Mouse (Mus musculus) CH12.LX (cell line): ENCODE measurements around the gene Fam19a5. TPM values are rescaled to one million over a fixed set of nuclear protein-coding genes. Genes with fewer than 3 reads are reported as not detected.

ENCODE experiments used
- DNase-seq: peaks from one replicate; pipeline ENCODE4 v3.0.0-alpha.2; 2013; ENCODE audit errors: extremely low read depth
- H3K27ac ChIP-seq: 2 replicates; pipeline ENCODE4 v1.5.1; 2012; ENCODE audit warnings: low read depth, mild to moderate bottlenecking, control low read depth, moderate library complexity; ENCODE audit not compliant: insufficient read depth
- H3K27me3 ChIP-seq: replicated peaks from 2 replicates; pipeline ENCODE3; 2012; ENCODE audit warnings: inconsistent platforms
- H3K36me3 ChIP-seq, 2 experiments: replicated peaks in 1 of 2; 2 replicates each; pipeline versions ENCODE3 to v1.6.1; 2012; ENCODE audit warnings: inconsistent platforms in 1 of 2, low read length in 1 of 2, mild to moderate bottlenecking in 1 of 2, mixed read lengths in 1 of 2, moderate library complexity in 1 of 2; ENCODE audit not compliant: control insufficient read depth in 1 of 2, insufficient read depth in 1 of 2
- H3K4me1 ChIP-seq, 2 experiments: 2 replicates each; pipeline ENCODE4 v1.6.1; 2012; ENCODE audit warnings: inconsistent platforms in 1 of 2, moderate library complexity in 1 of 2; ENCODE audit not compliant: insufficient read depth in 2 of 2, control insufficient read depth in 1 of 2
- H3K4me2 ChIP-seq: 2 replicates; pipeline ENCODE4 v1.6.1; 2012; ENCODE audit warnings: low read depth, mild to moderate bottlenecking, control low read depth; ENCODE audit not compliant: poor library complexity, insufficient read depth, severe bottlenecking
- H3K4me3 ChIP-seq, 3 experiments: fragments of 150-350 bp in 1 of 3; sonication (generic) in 1 of 3; replicated peaks in 1 of 3; 2 replicates each; pipeline versions ENCODE3 to v1.5.1; 2011 to 2012; ENCODE audit warnings: low read depth in 2 of 3, low read length in 2 of 3, mild to moderate bottlenecking in 2 of 3, moderate library complexity in 2 of 3, control low read depth in 1 of 3, improper control_type of control experiment in 1 of 3, inconsistent platforms in 1 of 3, mixed read lengths in 1 of 3; ENCODE audit not compliant: poor library complexity in 1 of 3
- H3K79me2 ChIP-seq: replicated peaks from 2 replicates; pipeline ENCODE4 v1.6.1; 2012; ENCODE audit warnings: mild to moderate bottlenecking, moderate library complexity; ENCODE audit not compliant: control insufficient read depth, poor library complexity, insufficient read depth, severe bottlenecking; ENCODE audit errors: extremely low read depth
- H3K9ac ChIP-seq: 2 replicates; pipeline ENCODE4 v1.6.1; 2012; ENCODE audit warnings: low read depth, mild to moderate bottlenecking, control low read depth, moderate library complexity; ENCODE audit not compliant: insufficient read depth
- H3K9me3 ChIP-seq: replicated peaks from 2 replicates; pipeline ENCODE3; 2012; ENCODE audit warnings: low read length, inconsistent platforms, mixed read lengths
- BHLHE40 ChIP-seq: IDR thresholded peaks from 2 replicates; pipeline ENCODE4 v1.6.1; 2011; ENCODE audit warnings: mild to moderate bottlenecking, low read depth, low read length, improper control_type of control experiment
- ETS1 ChIP-seq: conservative IDR thresholded peaks from 2 replicates; pipeline ENCODE4 v1.6.1; 2012; ENCODE audit warnings: low read depth, mild to moderate bottlenecking, inconsistent platforms, low read length, improper control_type of control experiment, moderate library complexity
- IRF4 ChIP-seq: IDR thresholded peaks from 2 replicates; pipeline ENCODE4 v1.6.1; 2014; ENCODE audit warnings: low read depth, mild to moderate bottlenecking, inconsistent platforms, low read length, improper control_type of control experiment
- JUN ChIP-seq: IDR thresholded peaks from 2 replicates; pipeline ENCODE4 v1.6.1; 2011; ENCODE audit warnings: low read depth, mild to moderate bottlenecking, low read length, improper control_type of control experiment, moderate library complexity; ENCODE audit not compliant: insufficient read depth
- KAT2A ChIP-seq: IDR thresholded peaks from 2 replicates; pipeline ENCODE4 v1.6.1; 2012; ENCODE audit warnings: low read length, improper control_type of control experiment, inconsistent platforms; ENCODE audit not compliant: insufficient replicate concordance
- MAZ ChIP-seq: IDR thresholded peaks from 2 replicates; pipeline ENCODE4 v1.6.1; 2012; ENCODE audit warnings: low read depth, mild to moderate bottlenecking, inconsistent platforms, low read length, improper control_type of control experiment, moderate library complexity
- MYC ChIP-seq: IDR thresholded peaks from 2 replicates; pipeline ENCODE4 v1.6.1; 2011; ENCODE audit warnings: low read depth, mild to moderate bottlenecking, improper control_type of control experiment, low read length
- NELFE ChIP-seq: IDR thresholded peaks from 2 replicates; pipeline ENCODE4 v1.6.1; 2011; ENCODE audit warnings: low read depth, low read length, improper control_type of control experiment
- NRF1 ChIP-seq: IDR thresholded peaks from 2 replicates; pipeline ENCODE4 v1.6.1; 2014; ENCODE audit warnings: low read depth, mild to moderate bottlenecking, inconsistent platforms, low read length, improper control_type of control experiment, moderate library complexity
- POLR2A ChIP-seq: IDR thresholded peaks from 2 replicates; pipeline ENCODE4 v1.6.1; 2011; ENCODE audit warnings: low read depth, mild to moderate bottlenecking, improper control_type of control experiment, low read length
- RAD21 ChIP-seq: IDR thresholded peaks from 2 replicates; pipeline ENCODE4 v1.6.1; 2011; ENCODE audit warnings: low read depth, mild to moderate bottlenecking, low read length, improper control_type of control experiment, moderate library complexity
- SMC3 ChIP-seq: IDR thresholded peaks from 2 replicates; pipeline ENCODE4 v1.6.1; 2011; ENCODE audit warnings: low read depth, low read length, improper control_type of control experiment
- TCF12 ChIP-seq: IDR thresholded peaks from 2 replicates; pipeline ENCODE4 v1.6.1; 2014; ENCODE audit warnings: low read depth, mild to moderate bottlenecking, inconsistent platforms, low read length, improper control_type of control experiment
- USF1 ChIP-seq: IDR thresholded peaks from 2 replicates; pipeline ENCODE4 v1.6.1; 2014; ENCODE audit warnings: low read depth, mild to moderate bottlenecking, inconsistent platforms, low read length, improper control_type of control experiment
- ZC3H11A ChIP-seq: IDR thresholded peaks from 2 replicates; pipeline ENCODE4 v1.6.1; 2012; ENCODE audit warnings: low read depth, mild to moderate bottlenecking, inconsistent platforms, low read length, improper control_type of control experiment
- dilution Hi-C: fragments of 300-500 bp; cut with MboI; formaldehyde crosslinking; loops from 2 replicates; pipeline ENCODE4 v1.14.3; 2020; ENCODE audit warnings: low sequenced_read_pairs; ENCODE audit not compliant: extremely low pct_unique_long_range_greater_than_20kb, extremely low pct_ligation_motif_present
- in situ Hi-C: fragments of 300-500 bp; cut with MboI; formaldehyde crosslinking; loops from 3 replicates; pipeline ENCODE4 v1.14.3; 2019; ENCODE audit warnings: low sequenced_read_pairs, low pct_ligation_motif_present, low pct_unique_long_range_greater_than_20kb, mixed read lengths
- polyA plus RNA-seq: library from polyadenylated mRNA; unstranded; fragments of >175 nt; gene quantifications from 2 replicates; pipeline ENCODE4 v1.2.1, GENCODE M21; 2012; ENCODE audit warnings: low read depth; ENCODE audit not compliant: insufficient read length
- total RNA-seq, 2 experiments: library from RNA; depleted of rRNA; stranded (reverse); fragments of 300-350 nt in 1 of 2; fragments of >200 nt in 1 of 2; gene quantifications; 2 replicates each; pipeline ENCODE4 v1.2.3; 2012 to 2014

The Fam19a5 gene
- total and polyA plus RNA-seq, 3 experiments: not detected

- Histone ChIP-seq H3K9me3 (peaks cover 96% of the 10 kb centered on the region), H3K4me1 (no peaks in the 10 kb centered on the region)
- in situ Hi-C loops: no loop called here
- TF ChIP-seq BHLHE40: no peak
- TF ChIP-seq IRF4: no peak
- no peak for TF ChIP-seq ETS1
- TF ChIP-seq ZC3H11A: no peak
- no peak for TF ChIP-seq NRF1
- no peak for TF ChIP-seq TCF12
- no peak for TF ChIP-seq MYC
- TF ChIP-seq RAD21: no peak
- TF ChIP-seq USF1: no peak
- no peak for TF ChIP-seq NELFE
- no peak for TF ChIP-seq MAZ
- TF ChIP-seq KAT2A: no peak
- TF ChIP-seq, all 38 proteins: peak for 0
- H3K36me3 ChIP-seq: no peaks in the 10 kb centered on the region
- H3K27me3 ChIP-seq: no peaks in the 10 kb centered on the region
- H3K27ac ChIP-seq: no peak overlapping the region
- H3K4me2 ChIP-seq: no peak overlapping the region
- H3K9ac ChIP-seq: no peak overlapping the region
- H3K79me2 ChIP-seq: no peaks in the 10 kb centered on the region
- H3K4me3 ChIP-seq: no peak overlapping the region
- dilution Hi-C loops: no loop called here
- DNase-seq: no peak
Observed at GRCm38 (mm10) chr15:87712221-87712620, 168.1 kb downstream of the Fam19a5 start.

GRCm38 (mm10) chr15:87715037-87715676 lies 171.1 kb downstream of the Fam19a5 start:
- TF ChIP-seq ZC3H11A (no peak), JUN (no peak), USF1 (no peak), POLR2A (no peak), NELFE (no peak), SMC3 (no peak)
- Histone ChIP-seq H3K79me2 (no peaks in the 10 kb centered on the region), H3K27ac (no peak overlapping the region), H3K27me3 (no peaks in the 10 kb centered on the region), H3K9me3 (peaks cover 95% of the 10 kb centered on the region), H3K4me1 (no peaks in the 10 kb centered on the region), H3K4me2 (no peak overlapping the region), H3K36me3 (no peaks in the 10 kb centered on the region), H3K9ac (no peak overlapping the region), H3K4me3 (no peak overlapping the region)
- dilution Hi-C loops (no loop called here), in situ Hi-C loops (no loop called here)
- DNase-seq: no peak
